Mouse (Mus musculus) ES-Bruce4 (cell line): ENCODE measurements at regions not wholly inside any gene's neighbourhood (a gene's known extent, or its start where the extent isn't known, plus 50 kb on each side); places are given as distances from the start of the nearest gene placed in this dataset.

ENCODE experiments used
- H3K27ac ChIP-seq: 2 replicates; pipeline ENCODE4 v1.5.1; 2012; ENCODE audit warnings: low read length, inconsistent platforms; ENCODE audit not compliant: insufficient read depth
- H3K27me3 ChIP-seq: 2 replicates; pipeline ENCODE4 v1.6.1; 2012; ENCODE audit warnings: mild to moderate bottlenecking, low read length, inconsistent platforms; ENCODE audit not compliant: control insufficient read depth, poor library complexity, insufficient read depth, severe bottlenecking
- H3K36me3 ChIP-seq: 2 replicates; pipeline ENCODE4 v1.6.1; 2012; ENCODE audit warnings: inconsistent platforms, mild to moderate bottlenecking, low read length, moderate library complexity; ENCODE audit not compliant: control insufficient read depth, poor library complexity, insufficient read depth, severe bottlenecking
- H3K4me1 ChIP-seq: one replicate; pipeline ENCODE4 v1.8.1; 2011; ENCODE audit warnings: low read length; ENCODE audit not compliant: control insufficient read depth, insufficient read depth
- H3K4me3 ChIP-seq: 2 replicates; pipeline ENCODE4 v1.5.1; 2011; ENCODE audit warnings: low read depth, mild to moderate bottlenecking, low read length
- H3K9ac ChIP-seq: 2 replicates; pipeline ENCODE4 v1.6.1; 2012; ENCODE audit warnings: low read depth, mild to moderate bottlenecking, inconsistent platforms; ENCODE audit not compliant: poor library complexity, severe bottlenecking
- H3K9me3 ChIP-seq: replicated peaks from 2 replicates; pipeline ENCODE4 v1.6.1; 2012; ENCODE audit warnings: mild to moderate bottlenecking, low read length, inconsistent platforms; ENCODE audit not compliant: control insufficient read depth, poor library complexity, insufficient read depth, severe bottlenecking
- CTCF ChIP-seq: IDR thresholded peaks from one replicate; pipeline ENCODE4 v1.8.1; 2011; ENCODE audit warnings: low read depth, low read length
- EP300 ChIP-seq: IDR thresholded peaks from 2 replicates; pipeline ENCODE4 v1.6.1; 2011; ENCODE audit warnings: low read depth, low read length; ENCODE audit not compliant: insufficient read depth
- POLR2A ChIP-seq: IDR thresholded peaks from one replicate; pipeline ENCODE4 v1.8.1; 2011; ENCODE audit warnings: low read length; ENCODE audit not compliant: insufficient read depth

DNA sequence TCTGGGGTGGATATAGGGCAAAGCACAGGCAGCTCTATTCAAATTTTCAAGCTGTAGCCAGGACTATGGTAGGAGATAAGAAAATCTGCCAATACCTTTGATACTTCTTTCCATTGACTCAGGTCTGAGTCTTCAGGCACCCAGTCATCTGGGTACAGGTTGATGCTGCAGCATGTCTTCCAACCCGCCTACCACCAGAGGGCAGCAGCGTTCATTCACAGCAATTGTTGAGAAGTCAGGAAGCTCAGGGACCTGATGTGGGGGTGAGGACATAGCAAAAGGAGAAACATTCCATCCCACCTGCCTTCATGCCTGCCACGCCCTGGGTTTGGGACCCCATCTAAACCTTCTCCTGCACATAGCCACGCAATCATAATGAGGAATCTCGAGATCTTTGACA is 118.2 kb upstream of the Gm21876 start:
- no peak overlapping the region for H3K4me3 ChIP-seq
- no peaks in the 10 kb centered on the region for H3K9me3 ChIP-seq
- no peak overlapping the region for H3K27ac ChIP-seq
- H3K27me3 ChIP-seq: no peaks in the 10 kb centered on the region
- H3K4me1 ChIP-seq: no peaks in the 10 kb centered on the region
- H3K36me3 ChIP-seq: no peaks in the 10 kb centered on the region
- TF ChIP-seq CTCF: peak; percentile 66
- no peak for TF ChIP-seq POLR2A
- TF ChIP-seq EP300: no peak
- H3K9ac ChIP-seq: no peak overlapping the region

GRCm38 (mm10) chrX:21295460-21295859 is 120.0 kb upstream of the Gm21876 start:
- Histone ChIP-seq H3K9me3 (no peaks in the 10 kb centered on the region), H3K27ac (no peak overlapping the region), H3K9ac (no peak overlapping the region), H3K4me3 (no peak overlapping the region), H3K4me1 (no peaks in the 10 kb centered on the region), H3K36me3 (no peaks in the 10 kb centered on the region), H3K27me3 (no peaks in the 10 kb centered on the region)
- TF ChIP-seq EP300 (no peak), CTCF (no peak), POLR2A (no peak)

GRCm38 (mm10) chrX:21297349-21297748 is 121.9 kb upstream of the Gm21876 start:
- no peaks in the 10 kb centered on the region for H3K36me3 ChIP-seq
- no peak for TF ChIP-seq EP300
- no peak for TF ChIP-seq CTCF
- TF ChIP-seq POLR2A: no peak
- no peak overlapping the region for H3K9ac ChIP-seq
- no peaks in the 10 kb centered on the region for H3K4me1 ChIP-seq
- H3K27ac ChIP-seq: no peak overlapping the region
- no peaks in the 10 kb centered on the region for H3K27me3 ChIP-seq
- H3K4me3 ChIP-seq: no peak overlapping the region
- no peaks in the 10 kb centered on the region for H3K9me3 ChIP-seq

DNA sequence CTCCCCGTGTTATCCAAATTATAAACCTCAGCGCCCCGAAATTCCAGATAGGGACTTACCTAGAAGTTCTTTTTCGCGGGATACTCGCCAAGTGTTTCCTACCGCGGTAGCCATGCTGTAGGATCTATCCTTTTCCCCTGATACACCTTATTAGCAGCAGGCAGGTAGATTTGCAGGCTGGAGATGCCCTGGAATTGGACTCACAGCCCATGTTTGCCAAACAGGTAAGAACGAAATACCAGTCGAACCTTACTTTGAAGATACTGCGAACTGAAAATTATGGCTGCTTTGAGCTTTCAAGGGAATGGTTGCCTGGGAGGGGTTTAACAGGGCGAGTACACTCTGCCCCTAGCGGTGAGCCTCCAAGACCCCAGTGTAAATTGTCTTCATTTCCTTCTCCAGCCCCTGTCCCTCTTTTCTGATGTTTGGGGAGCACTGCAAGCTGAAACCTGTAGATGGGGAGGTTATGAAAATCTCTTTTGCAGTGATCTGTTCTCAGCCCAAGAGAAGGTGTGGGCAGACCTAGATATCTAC is 149.8 kb upstream of the Agtr2 start:
- no peaks in the 10 kb centered on the region for H3K36me3 ChIP-seq
- no peaks in the 10 kb centered on the region for H3K27me3 ChIP-seq
- no peak overlapping the region for H3K4me3 ChIP-seq
- no peaks in the 10 kb centered on the region for H3K9me3 ChIP-seq
- H3K4me1 ChIP-seq: no peaks in the 10 kb centered on the region
- no peak overlapping the region for H3K27ac ChIP-seq
- TF ChIP-seq CTCF: no peak
- no peak for TF ChIP-seq EP300
- TF ChIP-seq POLR2A: no peak
- no peak overlapping the region for H3K9ac ChIP-seq

DNA sequence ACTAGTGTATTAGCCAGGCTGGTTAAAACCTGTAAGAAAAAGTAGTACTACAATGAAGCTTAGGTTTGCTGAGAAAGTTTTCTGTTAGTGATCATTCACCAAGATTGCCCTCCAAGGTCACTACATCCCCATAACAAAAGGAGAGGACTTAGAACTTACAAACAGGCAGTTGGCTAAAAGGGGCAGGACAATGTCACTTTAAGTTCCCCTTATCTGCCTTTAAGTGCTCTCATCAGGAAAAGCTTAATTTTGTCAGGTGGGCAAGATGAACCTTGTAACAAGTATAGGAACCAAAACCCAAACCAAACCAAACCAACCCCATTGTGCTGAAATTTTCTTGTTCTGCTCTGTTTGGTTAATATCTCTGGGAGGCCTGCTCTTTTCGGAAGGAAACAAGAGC is 139.9 kb upstream of the Agtr2 start:
- H3K9me3 ChIP-seq: no peaks in the 10 kb centered on the region
- no peak overlapping the region for H3K9ac ChIP-seq
- H3K36me3 ChIP-seq: no peaks in the 10 kb centered on the region
- TF ChIP-seq CTCF (no peak), EP300 (no peak), POLR2A (no peak)
- no peaks in the 10 kb centered on the region for H3K4me1 ChIP-seq
- no peak overlapping the region for H3K27ac ChIP-seq
- H3K4me3 ChIP-seq: no peak overlapping the region
- H3K27me3 ChIP-seq: peaks cover 1% of the 10 kb centered on the region; the same call in 1 of the 2 replicates

DNA sequence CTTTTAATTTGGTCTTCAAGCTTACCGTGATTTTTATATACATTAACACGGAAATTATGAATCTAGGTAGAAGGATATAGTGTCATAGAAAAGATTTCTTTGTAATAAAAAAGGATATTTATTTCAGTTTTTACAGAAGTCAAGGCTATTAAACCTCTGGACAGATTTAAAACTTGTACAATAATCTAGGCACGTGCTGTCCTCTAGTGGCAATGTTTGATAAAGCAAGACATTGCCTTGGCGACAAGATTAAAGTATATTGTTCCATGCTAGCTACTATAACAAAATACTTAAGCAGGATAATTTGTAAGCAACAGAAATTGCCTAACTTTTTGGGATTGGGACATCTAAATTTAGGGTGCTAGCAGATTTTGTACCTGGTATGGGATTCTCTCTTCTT is 133.8 kb upstream of the Agtr2 start:
- H3K36me3 ChIP-seq: no peaks in the 10 kb centered on the region
- H3K4me1 ChIP-seq: no peaks in the 10 kb centered on the region
- no peaks in the 10 kb centered on the region for H3K9me3 ChIP-seq
- no peak overlapping the region for H3K9ac ChIP-seq
- H3K4me3 ChIP-seq: no peak overlapping the region
- no peak overlapping the region for H3K27ac ChIP-seq
- H3K27me3 ChIP-seq: no peaks in the 10 kb centered on the region
- TF ChIP-seq EP300: no peak
- TF ChIP-seq POLR2A: no peak
- TF ChIP-seq CTCF: no peak
